Mouse (Mus musculus) cerebellum, adult 11-12 months (tissue): ENCODE measurements at regions not wholly inside any gene's neighbourhood (a gene's known extent, or its start where the extent isn't known, plus 50 kb on each side); places are given as distances from the start of the nearest gene placed in this dataset.

Experiments used
- DNase-seq: peaks from one replicate; pipeline ENCODE4 v3.0.0; 2022

DNA sequence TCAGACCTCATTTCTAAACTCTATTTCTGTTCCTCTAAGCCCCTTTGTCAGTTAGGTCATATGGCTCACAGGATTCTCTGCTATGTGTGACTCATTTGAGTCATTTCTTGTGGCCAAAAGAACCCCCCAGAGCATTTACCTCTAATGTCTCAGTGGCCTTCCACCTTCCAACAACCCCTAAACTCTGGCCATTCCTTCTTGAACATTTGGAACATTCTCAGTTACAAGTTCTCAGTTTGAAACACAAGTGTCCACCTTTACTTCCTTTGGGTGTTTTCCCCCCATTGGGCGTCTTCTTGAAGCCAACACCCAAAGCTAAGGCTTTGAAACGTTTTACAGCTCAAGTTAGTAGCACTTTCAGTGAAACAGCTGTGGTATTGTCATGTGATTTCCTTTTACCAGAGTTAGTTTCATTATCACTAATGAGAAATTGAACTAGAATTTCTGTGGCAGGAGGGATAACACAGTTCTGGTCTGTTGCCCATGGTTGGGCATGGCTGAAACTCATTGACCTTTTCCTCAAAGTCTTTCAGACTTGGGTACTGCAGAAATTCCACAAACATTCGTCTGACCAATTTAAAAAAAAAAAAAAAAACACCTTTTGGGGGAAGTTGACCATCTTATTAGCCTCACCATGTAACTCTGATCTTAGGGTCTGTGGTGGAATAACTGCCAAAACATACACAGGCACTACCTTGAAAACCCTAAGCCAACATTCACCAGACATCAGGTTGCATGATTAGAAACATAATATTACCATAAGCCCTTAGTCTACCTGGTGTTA lies 201.8 kb downstream of the Nfkbiz start:
- no peak for DNase-seq

DNA sequence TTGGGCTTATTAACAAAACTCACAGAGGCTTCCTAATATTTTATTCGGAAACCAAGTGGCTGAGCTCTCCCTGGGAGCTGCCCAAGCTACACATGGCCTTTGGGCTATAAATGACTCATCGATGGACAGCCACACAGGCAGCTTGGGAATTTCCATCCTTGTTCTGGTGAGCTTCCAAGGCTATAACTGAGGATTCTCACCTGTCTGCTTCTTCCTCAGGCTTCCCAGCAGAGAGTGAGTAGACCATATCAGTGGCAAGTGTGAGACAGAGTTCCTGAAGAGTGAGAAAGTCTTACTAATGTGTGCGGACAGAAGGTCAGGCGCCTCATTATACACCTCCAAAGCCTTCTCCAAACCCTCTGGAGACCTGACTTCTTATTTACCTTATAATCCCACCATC lies 202.5 kb downstream of the Nfkbiz start:
- DNase-seq: no peak

DNA sequence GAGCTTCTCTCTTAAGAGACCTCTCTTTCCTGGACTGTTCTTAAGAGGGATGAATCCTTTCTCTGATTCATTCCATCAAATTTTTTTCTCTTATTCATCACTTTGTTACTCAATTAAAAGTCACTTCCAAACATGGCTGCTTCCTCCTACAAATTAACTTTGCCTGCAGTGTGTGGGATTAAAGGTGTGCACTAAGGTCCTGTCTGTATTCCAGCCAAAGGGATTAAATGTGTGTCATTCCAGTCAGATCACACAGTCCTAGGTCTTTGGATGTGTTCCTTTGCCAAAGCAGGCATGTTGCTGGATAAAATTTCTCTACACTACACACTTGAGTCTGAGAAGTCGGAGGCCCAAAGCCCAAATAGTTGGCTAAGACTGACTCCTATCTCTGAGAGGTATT lies 204.0 kb downstream of the Nfkbiz start:
- no peak for DNase-seq

DNA sequence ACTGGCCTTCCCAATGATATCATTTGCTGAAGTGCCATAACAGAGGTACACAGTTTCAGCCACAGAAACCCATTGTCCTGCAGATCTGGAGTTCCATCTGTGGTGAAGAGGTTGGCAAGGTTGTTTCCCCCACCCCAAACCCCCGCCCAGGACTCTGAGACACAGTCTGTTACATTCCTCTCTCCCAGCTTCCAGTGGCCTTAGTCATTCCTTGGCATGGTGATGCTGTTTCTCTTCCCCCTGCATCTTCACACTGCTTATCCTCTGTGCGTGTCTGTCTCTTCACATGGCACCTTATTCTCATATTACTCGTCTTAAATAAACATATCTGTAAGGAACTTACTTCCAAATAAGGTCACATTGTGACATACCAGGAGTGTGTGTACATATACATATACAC lies 206.5 kb downstream of the Nfkbiz start:
- no peak for DNase-seq

DNA sequence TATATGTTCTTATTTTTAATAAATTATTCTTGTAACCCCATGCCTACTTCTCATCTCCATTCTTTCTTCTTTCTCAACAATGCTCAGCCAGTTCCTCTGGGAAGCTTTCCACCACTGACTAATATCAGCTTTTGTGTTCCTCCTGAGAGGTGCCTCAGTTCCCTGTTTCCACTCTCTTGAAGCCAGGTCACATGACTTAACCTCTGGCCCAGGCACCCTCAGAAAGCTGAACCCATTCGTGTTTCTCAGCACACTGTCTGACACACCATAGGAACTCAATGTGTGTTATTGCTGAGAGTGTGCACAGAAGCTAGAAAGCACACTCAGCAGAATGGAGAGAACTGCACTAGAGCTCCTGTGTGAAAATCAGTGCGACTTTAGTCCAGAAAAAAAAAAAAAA lies 207.1 kb downstream of the Nfkbiz start:
- no peak for DNase-seq

DNA sequence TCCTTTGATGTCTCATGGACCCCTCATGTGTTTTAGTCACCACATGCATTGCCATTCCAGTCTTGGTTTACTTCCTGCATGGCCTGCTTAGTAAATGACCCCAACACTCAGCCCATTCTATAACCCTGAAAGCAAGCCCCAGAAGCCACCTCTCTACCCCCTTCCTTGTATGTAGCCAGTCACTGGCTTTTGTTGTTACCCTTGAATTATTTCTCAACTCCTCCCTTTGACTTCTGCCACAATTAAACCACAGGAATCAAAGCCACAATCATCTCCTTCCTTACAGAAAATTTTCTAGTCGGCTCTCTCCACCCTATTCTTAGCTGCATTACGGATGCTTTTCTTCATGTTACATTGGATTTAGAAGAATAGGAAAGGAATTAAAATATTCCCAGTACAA lies 207.7 kb downstream of the Nfkbiz start:
- DNase-seq: no peak

DNA sequence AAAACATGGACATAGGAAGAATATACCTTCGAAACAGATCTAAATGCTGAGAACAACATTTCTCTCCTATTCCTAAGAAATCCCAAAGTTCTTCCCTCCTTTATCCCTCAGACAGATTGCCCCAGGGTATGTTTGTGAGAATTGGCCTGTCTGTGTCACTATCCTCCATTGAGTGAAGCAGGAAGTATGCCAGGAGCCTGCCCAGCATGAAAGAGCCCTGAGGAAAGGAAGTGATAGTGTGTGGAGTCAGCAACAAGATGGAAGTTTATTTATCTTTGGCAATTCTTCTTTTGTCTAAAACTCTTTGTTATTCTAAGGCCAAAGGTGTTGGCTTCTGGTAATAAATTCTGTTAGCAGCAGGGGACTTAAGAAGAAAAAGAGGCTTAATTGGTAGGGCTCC lies 211.2 kb downstream of the Nfkbiz start:
- DNase-seq: no peak

DNA sequence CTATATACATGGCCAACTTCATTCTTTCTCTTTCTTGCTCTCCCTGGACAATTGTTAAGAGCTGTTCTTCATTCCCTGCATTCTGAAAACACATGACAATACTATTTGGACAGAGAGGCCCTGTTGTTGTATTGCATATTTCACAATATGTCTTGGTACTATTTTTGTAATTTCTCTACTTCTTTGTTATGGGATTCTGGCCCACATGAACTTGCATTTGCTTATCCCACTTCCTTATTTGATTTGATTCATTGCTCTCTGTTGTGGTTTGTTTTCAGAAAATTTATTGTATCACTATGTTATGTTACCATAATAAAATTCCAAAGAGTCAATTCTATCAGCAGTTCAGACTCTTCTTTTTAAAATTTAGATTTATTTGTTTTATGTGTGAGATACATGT lies 215.3 kb downstream of the Nfkbiz start:
- no peak for DNase-seq

DNA sequence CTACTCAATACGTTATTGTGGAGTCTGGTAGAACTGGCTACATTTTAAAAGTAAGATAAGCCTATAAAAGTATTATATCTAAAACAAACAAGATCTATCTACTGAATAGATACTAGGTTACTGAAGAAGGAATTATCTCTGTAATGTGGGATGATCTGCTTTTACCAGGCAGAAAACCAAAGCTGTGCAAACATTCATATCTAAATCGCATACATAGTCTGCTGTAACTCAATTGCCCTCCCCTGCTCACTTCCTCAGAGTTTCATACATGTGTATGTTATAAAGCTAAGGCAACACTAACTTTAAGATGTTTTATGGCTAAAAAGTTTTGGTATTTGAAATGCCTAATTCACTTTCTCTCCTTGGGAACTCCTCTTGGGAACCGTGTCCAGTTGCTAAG lies 219.0 kb downstream of the Nfkbiz start:
- no peak for DNase-seq

DNA sequence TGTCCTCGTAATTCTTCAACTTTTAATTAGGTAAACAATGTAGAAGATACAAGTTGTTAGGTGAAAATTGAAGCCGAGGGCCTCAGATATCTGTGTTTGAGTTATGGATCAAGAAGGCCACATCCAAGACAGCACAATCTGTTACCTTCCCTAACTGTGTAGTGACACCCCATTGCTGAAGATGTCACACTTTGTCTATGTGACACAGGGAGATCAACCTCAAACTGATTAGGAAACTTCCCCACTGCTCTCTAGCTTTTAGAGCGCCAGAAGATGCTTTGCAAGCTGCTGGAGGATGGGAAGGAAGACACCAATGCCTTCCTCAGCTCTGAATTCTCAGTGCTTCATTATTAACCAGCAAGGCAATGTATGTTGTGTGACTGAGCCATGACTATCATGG lies 220.7 kb downstream of the Nfkbiz start:
- DNase-seq: no peak

DNA sequence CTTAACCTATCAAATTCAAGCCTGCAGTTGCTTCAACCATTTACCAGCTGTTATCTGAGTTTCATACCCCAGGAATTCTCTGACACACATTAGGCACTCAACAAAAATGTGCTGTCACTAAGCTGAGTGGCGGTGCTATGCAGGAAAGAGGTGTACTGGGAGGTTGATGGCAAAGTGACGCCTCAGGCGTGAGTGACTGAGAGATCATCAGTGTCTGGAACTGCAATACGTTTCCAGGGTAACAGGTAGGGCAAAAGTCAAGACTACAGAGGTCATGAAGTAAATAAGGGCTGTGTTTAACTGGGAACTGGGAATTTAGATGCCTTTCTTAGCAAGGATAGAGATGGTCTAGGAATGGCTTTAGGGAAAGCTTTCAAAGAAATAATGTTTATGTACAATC lies 221.2 kb downstream of the Nfkbiz start:
- DNase-seq: no peak

DNA sequence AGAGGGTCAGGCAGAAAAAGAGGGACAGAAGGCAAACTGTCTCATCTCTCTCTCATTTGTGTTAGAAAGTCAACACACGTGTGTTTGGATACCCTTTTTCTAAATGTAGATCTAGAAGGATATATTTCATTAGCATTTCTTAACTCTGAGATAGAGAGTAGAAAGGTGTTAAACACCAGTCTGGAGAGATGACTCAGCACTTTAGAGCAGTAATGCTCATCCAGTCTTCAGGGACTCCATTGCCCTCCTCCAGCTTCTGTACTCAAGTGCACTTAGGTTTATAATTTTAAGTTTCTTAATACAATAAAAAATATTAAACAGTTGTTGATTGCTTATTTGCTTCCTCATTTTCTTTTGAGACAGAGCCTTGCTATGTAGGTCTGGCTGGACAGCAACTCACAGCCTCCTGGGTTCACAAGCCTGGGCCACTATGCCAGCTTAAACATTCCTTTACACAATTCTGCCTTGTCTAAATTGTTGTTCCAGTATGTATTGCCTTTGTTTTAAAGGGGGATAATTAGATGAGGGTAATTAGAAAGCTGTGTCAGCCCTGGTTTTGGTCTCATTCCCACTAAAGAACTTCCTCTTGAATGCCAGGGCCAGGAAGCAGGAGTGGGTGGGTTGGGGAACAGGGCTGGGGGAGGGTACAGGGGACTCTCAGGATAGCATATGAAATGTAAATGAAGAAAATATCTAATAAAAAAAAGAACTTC lies 222.1 kb downstream of the Nfkbiz start:
- no peak for DNase-seq

DNA sequence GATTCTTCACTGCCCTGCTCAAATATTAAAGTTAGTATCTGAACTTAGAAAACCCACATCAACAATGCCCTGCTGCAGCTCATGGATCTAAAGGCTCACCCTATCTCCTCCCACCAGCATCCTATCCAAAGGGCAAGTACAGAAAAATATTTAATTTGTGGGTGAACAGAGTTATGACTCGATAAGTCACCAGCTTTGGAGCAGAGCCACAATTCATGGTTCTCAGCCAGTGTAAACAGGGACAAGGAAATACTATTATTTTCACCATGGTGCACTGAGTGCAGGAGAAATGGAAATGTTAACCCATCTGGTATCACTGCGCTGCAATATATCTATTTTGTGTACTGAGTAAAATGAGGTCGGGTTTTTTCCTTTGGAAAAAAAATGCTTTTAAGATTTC lies 225.8 kb downstream of the Nfkbiz start:
- no peak for DNase-seq

DNA sequence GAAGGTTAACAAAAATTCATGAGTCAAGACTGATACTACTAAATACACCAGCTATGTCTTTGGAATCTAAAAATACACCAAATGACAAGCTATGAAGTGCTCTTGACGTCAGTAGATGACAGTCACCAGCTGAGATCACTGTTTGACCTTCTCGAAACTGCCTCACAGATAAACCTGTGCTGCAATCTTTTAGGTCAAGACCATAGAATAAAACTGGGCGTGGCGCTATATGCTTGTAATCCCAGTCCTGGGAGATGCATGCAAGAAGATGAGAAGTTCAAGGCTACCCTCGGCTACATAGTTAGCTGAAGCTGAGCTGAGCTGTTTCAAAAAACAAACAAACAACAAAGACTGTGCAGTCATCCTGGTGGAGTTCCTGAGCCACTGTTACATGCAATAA lies 226.7 kb downstream of the Nfkbiz start:
- no peak for DNase-seq

DNA sequence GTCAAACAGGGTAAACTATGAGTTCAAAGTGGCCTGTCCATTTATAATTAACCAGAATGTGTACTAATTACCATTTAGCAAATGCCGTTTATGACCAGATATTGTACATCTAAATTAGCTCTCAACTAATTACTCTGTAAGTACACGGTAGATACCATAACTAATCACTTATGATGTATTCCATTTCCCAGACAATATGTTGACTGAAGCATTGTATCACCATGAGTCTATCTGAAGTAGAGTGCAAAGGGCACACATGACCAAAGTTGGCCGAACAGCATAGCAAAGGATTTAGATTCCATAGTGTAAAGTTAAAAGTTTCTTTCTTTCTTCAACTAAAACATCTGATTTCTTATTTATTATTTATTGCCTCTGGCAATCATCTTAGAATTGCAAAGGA lies 227.5 kb downstream of the Nfkbiz start:
- DNase-seq: no peak

DNA sequence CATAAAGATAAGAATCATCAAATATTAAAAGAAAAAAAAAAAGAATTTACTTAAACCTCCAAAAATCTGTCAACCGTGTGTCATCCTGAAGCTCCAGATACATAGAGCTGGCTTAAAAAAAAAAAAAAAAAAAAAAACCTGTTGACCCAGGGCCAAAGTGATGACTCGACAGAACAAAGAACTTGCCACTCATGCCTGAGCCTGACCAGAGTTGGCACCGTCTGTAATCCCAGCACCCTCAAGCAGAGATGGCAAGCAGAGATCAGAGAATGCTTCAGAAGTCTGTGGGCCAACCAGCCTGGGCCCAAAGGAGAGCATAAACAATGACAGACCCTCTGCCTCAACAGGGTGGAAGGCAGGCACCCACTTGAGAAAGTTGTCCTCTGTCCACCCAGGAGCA lies 230.3 kb downstream of the Nfkbiz start:
- no peak for DNase-seq

DNA sequence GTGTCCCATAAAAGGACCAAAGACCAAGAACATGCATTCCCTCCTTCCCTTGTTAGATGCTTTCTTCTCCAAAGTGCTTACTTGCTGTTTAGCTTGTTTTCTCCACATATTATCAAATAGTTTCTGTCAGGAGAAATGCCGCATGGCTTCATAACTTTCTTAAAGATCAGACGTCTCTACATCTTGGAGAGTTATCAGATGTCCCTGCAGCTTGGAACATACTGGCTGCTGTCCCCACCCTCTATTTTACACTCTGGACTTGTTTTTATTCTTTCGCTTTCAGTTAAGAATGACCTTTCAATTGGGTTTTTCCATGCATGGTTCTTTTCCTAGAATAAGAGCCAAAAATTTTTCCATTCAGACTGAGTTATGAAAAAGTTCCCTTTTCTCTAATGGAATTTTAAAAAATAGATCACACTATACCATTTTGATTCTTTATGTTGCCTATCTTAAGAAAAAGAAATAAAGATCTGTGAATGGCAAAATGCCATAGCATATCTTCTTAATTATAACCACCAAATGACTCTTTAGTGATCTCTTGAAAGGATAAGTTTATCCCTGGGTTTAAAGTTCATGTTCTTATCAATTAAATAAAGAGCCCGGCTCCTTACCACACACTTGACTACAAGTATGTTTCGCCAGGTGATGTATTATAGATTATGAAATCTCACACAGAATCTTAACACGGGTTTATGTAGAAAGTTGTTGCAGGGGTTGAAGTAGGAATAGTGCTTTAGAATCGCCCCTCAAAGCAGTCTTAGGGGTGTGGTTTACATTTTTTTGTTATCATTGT lies 232.1 kb downstream of the Nfkbiz start:
- DNase-seq: no peak

DNA sequence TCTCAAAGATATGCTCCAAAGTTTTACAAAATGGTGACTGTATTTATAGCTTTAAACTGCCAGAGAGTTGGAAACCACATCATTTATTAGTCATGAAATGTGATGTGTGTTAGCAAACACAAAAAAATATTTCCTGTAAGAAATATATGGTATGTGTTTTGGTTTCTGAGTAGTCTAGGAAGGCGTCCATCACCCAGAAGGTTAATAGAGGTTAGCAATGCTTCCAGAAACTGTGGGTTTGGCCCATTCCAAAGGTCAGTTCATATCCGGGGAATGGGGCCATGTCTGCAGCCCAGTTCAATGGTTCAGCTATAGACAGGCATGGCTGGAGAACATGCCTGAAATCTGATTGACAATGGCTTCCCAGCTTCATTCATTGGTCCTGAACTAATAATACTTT lies 235.1 kb downstream of the Nfkbiz start:
- no peak for DNase-seq

DNA sequence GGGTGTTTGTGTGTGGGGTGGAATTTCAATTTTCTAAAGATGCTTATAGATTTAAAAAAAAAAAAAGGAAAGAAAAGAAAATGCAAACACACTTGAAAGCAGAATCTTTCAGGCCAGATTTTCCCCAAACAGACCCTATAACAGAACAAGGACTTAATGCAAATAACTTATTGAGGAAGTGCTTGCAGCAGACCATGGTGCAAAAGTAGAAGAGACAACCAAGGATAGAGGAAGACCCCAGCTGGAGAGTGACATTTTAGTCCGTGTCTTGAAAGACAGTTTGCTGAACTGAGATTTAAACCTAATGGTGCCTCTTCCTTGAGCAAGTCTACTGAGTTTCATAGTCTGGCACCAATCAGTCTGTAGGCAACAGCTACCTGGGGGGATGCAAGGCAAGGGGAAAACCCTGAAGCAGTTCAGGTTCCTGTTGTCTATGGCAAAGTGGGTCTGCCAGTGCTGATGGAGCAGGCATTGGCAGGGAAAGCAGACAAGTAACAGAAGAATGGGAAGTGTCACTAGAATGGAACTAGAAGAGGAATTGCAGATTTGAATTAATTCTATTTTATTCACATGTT lies 249.2 kb downstream of the Nfkbiz start:
- no peak for DNase-seq

DNA sequence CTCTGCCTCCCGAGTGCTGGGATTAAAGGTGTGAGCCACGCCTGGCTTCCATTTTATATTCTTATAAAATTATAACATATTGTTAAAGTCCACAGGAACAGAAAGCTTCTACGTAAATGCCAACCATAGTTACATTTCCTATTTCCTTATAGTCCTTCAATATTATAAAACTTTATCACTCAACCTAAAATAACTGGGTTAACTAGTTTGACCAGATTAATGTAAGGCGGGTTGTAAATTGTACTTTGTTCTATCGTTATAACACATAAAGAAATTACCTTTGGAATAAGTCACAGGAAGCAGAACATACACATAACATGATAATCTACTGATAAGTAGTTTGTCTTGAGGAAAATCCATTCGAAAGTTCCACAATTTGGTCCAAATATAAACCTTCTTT lies 251.6 kb downstream of the Nfkbiz start:
- no peak for DNase-seq

DNA sequence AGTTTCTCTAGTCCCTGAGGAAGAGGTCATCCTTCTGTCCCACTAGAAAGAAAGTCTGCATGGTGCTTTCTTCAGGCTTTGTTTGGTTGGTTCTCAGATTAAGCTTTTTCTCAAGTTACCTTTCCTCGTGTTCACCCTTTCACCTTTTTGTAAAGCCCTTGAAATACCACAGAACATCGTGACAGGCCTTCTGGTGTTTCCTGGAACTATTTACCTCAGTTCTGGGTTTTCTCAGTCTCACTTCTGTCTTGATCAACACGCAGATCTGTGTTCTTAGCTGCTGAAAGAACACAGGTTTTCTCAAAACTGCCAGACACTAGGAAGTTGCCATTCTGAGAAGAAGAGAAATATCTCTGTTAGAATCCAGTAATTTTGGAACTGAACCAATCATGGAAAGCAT lies 255.8 kb downstream of the Nfkbiz start:
- no peak for DNase-seq

DNA sequence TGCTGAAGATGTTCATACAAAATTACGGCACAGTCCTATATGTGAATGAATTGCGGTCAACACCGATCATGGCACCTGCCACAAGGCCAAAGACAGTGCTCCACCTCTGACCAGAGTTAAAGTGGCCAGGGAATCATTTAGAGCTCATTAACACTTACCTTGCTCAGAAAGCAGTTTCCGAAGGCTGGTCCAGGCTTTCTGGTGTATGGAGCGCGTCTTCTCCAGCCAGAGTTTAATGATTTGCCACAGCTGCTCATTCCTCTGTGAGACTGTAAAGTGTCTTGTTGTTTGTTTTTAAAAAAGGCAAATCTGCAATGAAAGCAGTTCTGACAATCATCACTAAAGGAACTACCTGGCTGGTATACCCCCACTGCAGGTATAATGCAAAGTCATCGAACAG lies 256.7 kb downstream of the Nfkbiz start:
- DNase-seq: no peak

DNA sequence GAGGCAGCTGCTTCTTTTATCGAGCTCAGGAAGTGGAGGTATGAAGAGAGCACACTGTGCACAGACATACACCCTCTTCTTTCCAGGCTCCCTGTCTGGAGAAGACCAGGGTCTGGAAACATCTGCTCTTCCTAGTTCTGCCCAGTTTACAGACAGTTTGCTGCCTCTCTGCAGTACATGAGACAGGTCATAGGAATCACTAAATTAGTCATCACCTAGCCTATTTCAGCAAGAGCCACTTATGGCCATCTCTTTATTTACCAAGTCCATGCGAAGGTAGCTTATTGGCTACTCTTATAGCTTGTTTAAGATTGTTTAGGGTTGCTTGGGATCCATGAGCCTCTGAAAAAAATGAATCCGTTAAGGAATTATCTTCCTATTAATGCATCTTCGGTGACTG lies 257.9 kb downstream of the Nfkbiz start:
- DNase-seq: no peak

DNA sequence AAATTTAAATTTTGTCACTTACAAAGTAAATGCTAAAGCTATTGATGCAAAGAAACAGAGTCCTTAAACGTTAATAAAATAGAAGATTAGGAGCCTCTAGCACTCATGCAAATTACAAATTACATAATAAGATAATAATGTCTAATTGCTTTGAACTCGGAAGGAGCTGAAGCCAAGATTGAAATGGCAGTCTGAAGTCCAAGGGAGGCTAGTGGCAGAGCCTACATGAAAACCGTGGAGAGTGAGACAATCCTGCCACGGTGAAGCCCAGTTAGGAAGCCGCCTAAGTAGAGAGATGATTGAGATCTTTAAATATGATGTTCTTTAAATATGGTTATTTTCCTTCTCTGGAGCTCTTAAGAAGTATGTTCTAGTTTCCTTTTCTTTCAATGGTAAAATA lies 260.0 kb downstream of the Nfkbiz start:
- no peak for DNase-seq
